Comparison of ENCODE assay signal across 8 mouse cellular contexts in genomic region chr10:43722711-43723614, GRCm38 (mm10).
DNase-seq lines count a peak whose midpoint lies in the region; ATAC-seq and TF ChIP-seq lines count a peak whose summit lies in the region.

No protein-coding gene starts in this region.

- peak; percentile 66 for ATAC-seq in forebrain, embryonic 14.5 days
- peak; percentile 78 for ATAC-seq in kidney, embryonic 14.5 days (ENCODE audit: low FRiP score, low TSS enrichment)

- peak overlapping the region; percentile 59 for H3K4me2 ChIP-seq in forebrain, embryonic 14.5 days (ENCODE audit: low read length)
- peak overlapping the region; percentile 66 for H3K4me2 ChIP-seq in kidney, embryonic 14.5 days (replicated peaks; ENCODE audit: low read depth, low read length)

- peaks cover 33% of the 10 kb centered on the region for H3K27me3 ChIP-seq in E14TG2a.4 (ENCODE audit: insufficient read depth, low read length)
- H3K27me3 ChIP-seq in forebrain, embryonic 14.5 days (replicated peaks; ENCODE audit: control insufficient read depth, insufficient read depth, low read length): no peaks in the 10 kb centered on the region
- no peaks in the 10 kb centered on the region for H3K27me3 ChIP-seq in kidney, embryonic 14.5 days (ENCODE audit: control insufficient read depth, insufficient read depth, low read length)

- no peaks in the 10 kb centered on the region for H3K9me3 ChIP-seq in E14TG2a.4 (ENCODE audit: low read length)
- H3K9me3 ChIP-seq in forebrain, embryonic 14.5 days (replicated peaks; ENCODE audit: control insufficient read depth, low read length): no peaks in the 10 kb centered on the region
- H3K9me3 ChIP-seq in kidney, embryonic 14.5 days (ENCODE audit: control insufficient read depth, low read length): no peaks in the 10 kb centered on the region

- 4% methylated on average over 23 of the region's 23 CpGs for whole genome bisulfite sequencing in forebrain, embryonic 14.5 days
- 4% methylated on average over 23 of the region's 23 CpGs for WGBS in kidney, embryonic 14.5 days

- DNase-seq in Muller cell, postnatal 12 days (ENCODE audit: inconsistent ontology term): peak; percentile 50
- peak; percentile 58 for DNase-seq in forebrain, embryonic 14.5 days (ENCODE audit: low spot score)
- DNase-seq in lung, postnatal 10 days: peak; percentile 58
- DNase-seq in ovary, postnatal 36 days (ENCODE audit: low spot score): peak; percentile 45
- no peak for DNase-seq in cerebellum, adult 18-20 months
- no peak for DNase-seq in frontal cortex, adult 2 months (ENCODE audit: extremely low spot score in 1 of 2, low spot score in 1 of 2)

- peak overlapping the region; percentile 59 for H3K4me3 ChIP-seq in E14TG2a.4 (replicated peaks; ENCODE audit: low read length)
- peak overlapping the region; percentile 22 for H3K4me3 ChIP-seq in forebrain, embryonic 14.5 days (ENCODE audit: low read depth, low read length)
- peak overlapping the region; percentile 34 for H3K4me3 ChIP-seq in kidney, embryonic 14.5 days (ENCODE audit: low read length)

- H3K9ac ChIP-seq in forebrain, embryonic 14.5 days (ENCODE audit: low read length): peak overlapping the region; percentile 59
- H3K9ac ChIP-seq in kidney, embryonic 14.5 days (ENCODE audit: low read depth, low read length): peak overlapping the region; percentile 53

- H3K27ac ChIP-seq in forebrain, embryonic 14.5 days (ENCODE audit: low read depth, low read length): no peak overlapping the region
- H3K27ac ChIP-seq in kidney, embryonic 14.5 days (ENCODE audit: low read depth, low read length): peak overlapping the region; percentile 79

- H3K36me3 ChIP-seq in E14TG2a.4 (ENCODE audit: insufficient read depth, low read length): no peaks in the 10 kb centered on the region
- H3K36me3 ChIP-seq in forebrain, embryonic 14.5 days (ENCODE audit: control insufficient read depth, insufficient read depth, low read length): no peaks in the 10 kb centered on the region
- no peaks in the 10 kb centered on the region for H3K36me3 ChIP-seq in kidney, embryonic 14.5 days (ENCODE audit: control insufficient read depth, insufficient read depth, low read length)

- TF ChIP-seq CTCF in E14TG2a.4 (conservative IDR thresholded peaks at IDR 0.05; ENCODE audit: low read length): no peak

- H3K4me1 ChIP-seq in E14TG2a.4 (replicated peaks; ENCODE audit: low read depth, low read length): peaks cover 29% of the 10 kb centered on the region
- peaks cover 18% of the 10 kb centered on the region for H3K4me1 ChIP-seq in forebrain, embryonic 14.5 days (ENCODE audit: control insufficient read depth, insufficient read depth, low read length)
- H3K4me1 ChIP-seq in kidney, embryonic 14.5 days (ENCODE audit: control insufficient read depth, insufficient read depth, low read length): peaks cover 28% of the 10 kb centered on the region

Comparison
In these comparisons a context has a peak if more than half of its experiments do, and no peak if none do; other contexts are left out.
1. DNase-seq: peak in Muller cell, postnatal 12 days (single experiment), forebrain, embryonic 14.5 days (single experiment), lung, postnatal 10 days (single experiment) and ovary, postnatal 36 days (single experiment); none in cerebellum, adult 18-20 months (0 of 2) and frontal cortex, adult 2 months (0 of 2).
2. Peak in every context shown above with its lines, with median percentiles within 50 percentile points of each other: H3K4me3 ChIP-seq.